Mouse (Mus musculus) intestine, embryonic 15.5 days (tissue): ENCODE measurements at regions not wholly inside any gene's neighbourhood (a gene's known extent, or its start where the extent isn't known, plus 50 kb on each side); places are given as distances from the start of the nearest gene placed in this dataset.
A peak's percentile ranks its signal among the peaks of the same experiment; 100 is the strongest.

Source experiments
- ATAC-seq: fragments of 200-750 bp; cut with Nextera tagmentation; 2 replicates; pipeline ENCODE4 v1.8.0; 2017; ENCODE audit warnings: moderate TSS enrichment, moderate library complexity
- H3K27ac ChIP-seq: fragments of 300-500 bp; sonication (generic); 2 replicates; pipeline ENCODE4 v1.5.1; 2015; ENCODE audit warnings: mild to moderate bottlenecking, inconsistent platforms
- H3K27me3 ChIP-seq: fragments of 300-500 bp; sonication (generic); replicated peaks from 2 replicates; pipeline ENCODE4 v1.6.1; 2015; ENCODE audit warnings: inconsistent platforms
- H3K36me3 ChIP-seq: fragments of 300-500 bp; sonication (generic); 2 replicates; pipeline ENCODE4 v1.6.1; 2015; ENCODE audit warnings: inconsistent platforms
- H3K4me1 ChIP-seq: fragments of 300-500 bp; sonication (generic); replicated peaks from 2 replicates; pipeline ENCODE4 v1.6.1; 2015; ENCODE audit warnings: inconsistent platforms
- H3K4me2 ChIP-seq: fragments of 300-500 bp; sonication (generic); replicated peaks from 2 replicates; pipeline ENCODE4 v1.6.1; 2015; ENCODE audit warnings: mild to moderate bottlenecking, inconsistent platforms
- H3K4me3 ChIP-seq: fragments of 300-500 bp; sonication (generic); replicated peaks from 2 replicates; pipeline ENCODE4 v1.5.1; 2015; ENCODE audit warnings: inconsistent platforms
- H3K9ac ChIP-seq: fragments of 300-500 bp; sonication (generic); 2 replicates; pipeline ENCODE4 v1.6.1; 2015; ENCODE audit warnings: inconsistent platforms
- H3K9me3 ChIP-seq: fragments of 300-500 bp; sonication (generic); 2 replicates; pipeline ENCODE4 v1.6.1; 2016; ENCODE audit warnings: inconsistent platforms
- WGBS: fragments of 180-500 bp; shearing (Covaris S2); methylation state at CpG from one replicate; pipeline ENCODE4 v1.1.7; 2015; 5-methylcytosine and 5-hydroxymethylcytosine counted together

GRCm38 (mm10) chr4:105282681-105283462 lies 125.7 kb downstream of the Plpp3 start:
- H3K4me3 ChIP-seq, result no peak overlapping the region
- H3K36me3 ChIP-seq, result no peaks in the 10 kb centered on the region
- WGBS, result 16% methylated on average over 6 of the region's 6 CpGs
- H3K9ac ChIP-seq, result no peak overlapping the region
- peak overlapping the region; percentile 19; the same call in 1 of the 2 replicates for H3K4me2 ChIP-seq
- ATAC-seq, result peak; percentile 88
- H3K9me3 ChIP-seq, result no peaks in the 10 kb centered on the region
- H3K4me1 ChIP-seq, result peaks cover 27% of the 10 kb centered on the region
- H3K27ac ChIP-seq, result 0 out of 2 replicates have a peak overlapping the region, but pooled peaks have one; percentile 41
- H3K27me3 ChIP-seq, result no peaks in the 10 kb centered on the region

GRCm38 (mm10) chr4:105285431-105286013 lies 128.4 kb downstream of the Plpp3 start:
- no peak overlapping the region for H3K4me3 ChIP-seq
- 91% methylated on average over 5 of the region's 5 CpGs for WGBS

GRCm38 (mm10) chr4:105286299-105286698 lies 129.2 kb downstream of the Plpp3 start:
- H3K27ac ChIP-seq, result 0 out of 2 replicates have a peak overlapping the region, but pooled peaks have one; percentile 9
- WGBS, result 58% methylated on average over 6 of the region's 6 CpGs

More at GRCm38 (mm10) chr4:105285431-105286013, 128.4 kb downstream of the Plpp3 start:
- Histone ChIP-seq H3K27me3 (no peaks in the 10 kb centered on the region), H3K9ac (no peak overlapping the region), H3K36me3 (no peaks in the 10 kb centered on the region), H3K9me3 (no peaks in the 10 kb centered on the region), H3K4me1 (peaks cover 27% of the 10 kb centered on the region), H3K27ac (no peak overlapping the region), H3K4me2 (no peak overlapping the region)
- ATAC-seq, result no peak

GRCm38 (mm10) chr4:105286809-105287208 lies 129.7 kb downstream of the Plpp3 start:
- H3K27me3 ChIP-seq, result no peaks in the 10 kb centered on the region
- ATAC-seq, result no peak
- no peak overlapping the region for H3K4me3 ChIP-seq
- H3K9me3 ChIP-seq, result no peaks in the 10 kb centered on the region
- no peak overlapping the region for H3K9ac ChIP-seq
- peaks cover 24% of the 10 kb centered on the region for H3K4me1 ChIP-seq
- no peaks in the 10 kb centered on the region for H3K36me3 ChIP-seq
- 48% methylated on average over 10 of the region's 10 CpGs for WGBS
- no peak overlapping the region for H3K4me2 ChIP-seq
- 0 out of 2 replicates have a peak overlapping the region, but pooled peaks have one; percentile 9 for H3K27ac ChIP-seq

More at GRCm38 (mm10) chr4:105286299-105286698, 129.2 kb downstream of the Plpp3 start:
- Histone ChIP-seq H3K9ac (no peak overlapping the region), H3K4me1 (peaks cover 27% of the 10 kb centered on the region), H3K4me2 (no peak overlapping the region), H3K4me3 (no peak overlapping the region), H3K27me3 (no peaks in the 10 kb centered on the region), H3K9me3 (no peaks in the 10 kb centered on the region), H3K36me3 (no peaks in the 10 kb centered on the region)
- no peak for ATAC-seq

- Histone ChIP-seq H3K9me3 (no peaks in the 10 kb centered on the region), H3K36me3 (no peaks in the 10 kb centered on the region), H3K4me1 (peaks cover 19% of the 10 kb centered on the region), H3K27me3 (no peaks in the 10 kb centered on the region), H3K9ac (no peak overlapping the region), H3K4me2 (no peak overlapping the region), H3K4me3 (no peak overlapping the region), H3K27ac (no peak overlapping the region)
- no peak for ATAC-seq
- WGBS, result 82% methylated on average over 7 of the region's 7 CpGs
Observed at GRCm38 (mm10) chr4:105287419-105287818, 130.3 kb downstream of the Plpp3 start.

GRCm38 (mm10) chr4:105289635-105290034 lies 132.5 kb downstream of the Plpp3 start:
- Histone ChIP-seq H3K9ac (no peak overlapping the region), H3K36me3 (no peaks in the 10 kb centered on the region), H3K4me2 (no peak overlapping the region), H3K4me3 (no peak overlapping the region), H3K9me3 (no peaks in the 10 kb centered on the region), H3K27ac (no peak overlapping the region), H3K27me3 (no peaks in the 10 kb centered on the region), H3K4me1 (peaks cover 8% of the 10 kb centered on the region; the same call in 1 of the 2 replicates)
- 64% methylated on average over 4 of the region's 4 CpGs for WGBS
- peak; percentile 66 for ATAC-seq

- Histone ChIP-seq H3K9ac (no peak overlapping the region), H3K27me3 (no peaks in the 10 kb centered on the region), H3K4me2 (no peak overlapping the region), H3K36me3 (no peaks in the 10 kb centered on the region), H3K27ac (no peak overlapping the region), H3K9me3 (no peaks in the 10 kb centered on the region), H3K4me3 (no peak overlapping the region), H3K4me1 (peaks cover 8% of the 10 kb centered on the region; the same call in 1 of the 2 replicates)
- WGBS, result 44% methylated on average over 11 of the region's 11 CpGs
- no peak for ATAC-seq
Observed at GRCm38 (mm10) chr4:105290847-105291475, 133.8 kb downstream of the Plpp3 start.

- no peaks in the 10 kb centered on the region for H3K9me3 ChIP-seq
- peaks cover 5% of the 10 kb centered on the region; the same call in 1 of the 2 replicates for H3K4me1 ChIP-seq
- H3K36me3 ChIP-seq, result no peaks in the 10 kb centered on the region
- no peak overlapping the region for H3K4me2 ChIP-seq
- 20% methylated on average over 1 of the region's 1 CpGs for WGBS
- no peak for ATAC-seq
- no peak overlapping the region for H3K9ac ChIP-seq
- no peaks in the 10 kb centered on the region for H3K27me3 ChIP-seq
- H3K4me3 ChIP-seq, result no peak overlapping the region
- no peak overlapping the region for H3K27ac ChIP-seq
Observed at GRCm38 (mm10) chr4:105291503-105291902, 134.4 kb downstream of the Plpp3 start.

- Histone ChIP-seq H3K9ac (no peak overlapping the region), H3K4me1 (no peaks in the 10 kb centered on the region), H3K4me2 (no peak overlapping the region), H3K4me3 (no peak overlapping the region), H3K27me3 (no peaks in the 10 kb centered on the region), H3K36me3 (no peaks in the 10 kb centered on the region), H3K27ac (no peak overlapping the region), H3K9me3 (no peaks in the 10 kb centered on the region)
- WGBS, result 85% methylated on average over 6 of the region's 6 CpGs
- ATAC-seq, result no peak
Observed at GRCm38 (mm10) chr4:105299358-105299757, 142.2 kb downstream of the Plpp3 start.

- no peaks in the 10 kb centered on the region for H3K36me3 ChIP-seq
- H3K27ac ChIP-seq, result no peak overlapping the region
- H3K4me1 ChIP-seq, result no peaks in the 10 kb centered on the region
- no peak overlapping the region for H3K4me2 ChIP-seq
- no peak for ATAC-seq
- H3K9me3 ChIP-seq, result no peaks in the 10 kb centered on the region
- H3K27me3 ChIP-seq, result no peaks in the 10 kb centered on the region
- WGBS, result 65% methylated on average over 1 of the region's 1 CpGs
- H3K4me3 ChIP-seq, result no peak overlapping the region
- H3K9ac ChIP-seq, result no peak overlapping the region
Observed at GRCm38 (mm10) chr4:105301547-105301946, 144.4 kb downstream of the Plpp3 start.

- no peak overlapping the region for H3K4me3 ChIP-seq
- ATAC-seq, result no peak
- 43% methylated on average over 2 of the region's 2 CpGs for WGBS
- H3K4me1 ChIP-seq, result no peaks in the 10 kb centered on the region
- no peaks in the 10 kb centered on the region for H3K9me3 ChIP-seq
- H3K9ac ChIP-seq, result no peak overlapping the region
- no peaks in the 10 kb centered on the region for H3K36me3 ChIP-seq
- H3K4me2 ChIP-seq, result no peak overlapping the region
- no peak overlapping the region for H3K27ac ChIP-seq
- no peaks in the 10 kb centered on the region for H3K27me3 ChIP-seq
Observed at GRCm38 (mm10) chr4:105304166-105304565, 147.0 kb downstream of the Plpp3 start.

GRCm38 (mm10) chr4:105305931-105306330 lies 148.8 kb downstream of the Plpp3 start:
- Histone ChIP-seq H3K27me3 (no peaks in the 10 kb centered on the region), H3K9ac (no peak overlapping the region), H3K9me3 (no peaks in the 10 kb centered on the region), H3K36me3 (no peaks in the 10 kb centered on the region), H3K27ac (no peak overlapping the region), H3K4me1 (no peaks in the 10 kb centered on the region), H3K4me3 (no peak overlapping the region), H3K4me2 (no peak overlapping the region)
- ATAC-seq, result no peak
- 70% methylated on average over 6 of the region's 6 CpGs for WGBS
